Mouse (Mus musculus): ENCODE data around the gene Nkiras1.
A peak's percentile ranks its signal among the peaks of the same experiment; 100 is the strongest.

Nkiras1 gene

GRCm38 (mm10) chr14:18274526-18274925 is 3.6 kb downstream of the Nkiras1 start:
- DNase-seq (ENCODE audit: low spot score in 2 of 2) = no peak

- no peak for DNase-seq (ENCODE audit: low spot score in 2 of 2)
These were observed 9.4 kb downstream of the Nkiras1 start for GRCm38 (mm10) chr14:18280375-18280774.

GRCm38 (mm10) chr14:18284581-18284980 is 13.6 kb downstream of the Nkiras1 start:
- DNase-seq (ENCODE audit: low spot score in 2 of 2) = no peak

- no peak for DNase-seq (ENCODE audit: low spot score in 2 of 2)
These were observed 14.5 kb downstream of the Nkiras1 start for GRCm38 (mm10) chr14:18285476-18285875.

- DNase-seq (ENCODE audit: low spot score in 2 of 2) = no peak
These were observed 15.5 kb downstream of the Nkiras1 start for GRCm38 (mm10) chr14:18286441-18286840.

- DNase-seq (ENCODE audit: low spot score in 2 of 2) = no peak
These were observed 16.5 kb downstream of the Nkiras1 start for GRCm38 (mm10) chr14:18287391-18287790.

- DNase-seq (ENCODE audit: low spot score in 2 of 2) = no peak
These were observed 21.2 kb downstream of the Nkiras1 start for GRCm38 (mm10) chr14:18292111-18292510.

GRCm38 (mm10) chr14:18292578-18292977 is 21.6 kb downstream of the Nkiras1 start:
- DNase-seq (ENCODE audit: low spot score in 2 of 2) = no peak

GRCm38 (mm10) chr14:18297441-18297840 is 26.5 kb downstream of the Nkiras1 start:
- no peak for DNase-seq (ENCODE audit: low spot score in 2 of 2)

- DNase-seq (ENCODE audit: low spot score in 2 of 2) = no peak
These were observed 27.9 kb downstream of the Nkiras1 start for GRCm38 (mm10) chr14:18298874-18299273.

GRCm38 (mm10) chr14:18300676-18301075 is 29.7 kb downstream of the Nkiras1 start:
- no peak for DNase-seq (ENCODE audit: low spot score in 2 of 2)

- DNase-seq (ENCODE audit: low spot score in 2 of 2) = no peak
These were observed 30.7 kb downstream of the Nkiras1 start for GRCm38 (mm10) chr14:18301591-18301990.

- DNase-seq (ENCODE audit: low spot score in 2 of 2) = no peak
These were observed 31.8 kb downstream of the Nkiras1 start for GRCm38 (mm10) chr14:18302750-18303149.

GRCm38 (mm10) chr14:18303262-18303661 is 32.3 kb downstream of the Nkiras1 start:
- peak; percentile 54 to 68 for DNase-seq (ENCODE audit: low spot score in 2 of 2)

GRCm38 (mm10) chr14:18304165-18304564 is 33.2 kb downstream of the Nkiras1 start:
- no peak for DNase-seq (ENCODE audit: low spot score in 2 of 2)

- no peak for DNase-seq (ENCODE audit: low spot score in 2 of 2)
These were observed 46.8 kb downstream of the Nkiras1 start for GRCm38 (mm10) chr14:18317457-18318411.

GRCm38 (mm10) chr14:18326968-18327672 is 56.2 kb downstream of the Nkiras1 start:
- DNase-seq (ENCODE audit: low spot score in 2 of 2) = no peak

- peak; percentile 25 to 37 for DNase-seq (ENCODE audit: low spot score in 2 of 2)
These were observed 60.1 kb downstream of the Nkiras1 start for GRCm38 (mm10) chr14:18330789-18331692.

GRCm38 (mm10) chr14:18331693-18332131 is 60.8 kb downstream of the Nkiras1 start, which contains the start of gene Ube2e1:
Gene Ube2e1 (minus strand): TSS chr14:18331859.
- peak; percentile 42 to 59 for DNase-seq (ENCODE audit: low spot score in 2 of 2)
